Mouse (Mus musculus) E14TG2a.4 (cell line): ENCODE measurements around the gene Pycr2.

ENCODE experiments used
- H3K27me3 ChIP-seq: 2 replicates; pipeline ENCODE4 v1.6.1; 2014; ENCODE audit warnings: low read length, control low read depth; ENCODE audit not compliant: insufficient read depth
- H3K36me3 ChIP-seq: 2 replicates; pipeline ENCODE4 v1.6.1; 2014; ENCODE audit warnings: low read length, control low read depth; ENCODE audit not compliant: insufficient read depth
- H3K4me1 ChIP-seq: replicated peaks from 2 replicates; pipeline ENCODE4 v1.6.1; 2014; ENCODE audit warnings: low read depth, low read length, control low read depth
- H3K4me3 ChIP-seq: replicated peaks from 2 replicates; pipeline ENCODE4 v1.5.1; 2014; ENCODE audit warnings: mild to moderate bottlenecking, low read length
- H3K9me3 ChIP-seq: 2 replicates; pipeline ENCODE4 v1.6.1; 2014; ENCODE audit warnings: low read length, control low read depth
- CTCF ChIP-seq: conservative IDR thresholded peaks from 2 replicates; pipeline ENCODE4 v1.5.1; 2014; ENCODE audit warnings: low read length
- NANOG ChIP-seq: IDR thresholded peaks from 2 replicates; pipeline ENCODE4 v1.6.1; 2014; ENCODE audit warnings: borderline replicate concordance, low read length, mixed read lengths
- POU5F1 ChIP-seq: IDR thresholded peaks from 2 replicates; pipeline ENCODE4 v1.6.1; 2014; ENCODE audit warnings: low read length, borderline replicate concordance

Gene Pycr2

GRCm38 (mm10) chr1:180952085-180952746 is 48.1 kb downstream of the Pycr2 start:
- Histone ChIP-seq H3K4me1 (peaks cover 55% of the 10 kb centered on the region), H3K9me3 (no peaks in the 10 kb centered on the region), H3K27me3 (no peaks in the 10 kb centered on the region), H3K4me3 (no peak overlapping the region), H3K36me3 (peaks cover 79% of the 10 kb centered on the region)
- TF ChIP-seq POU5F1 (no peak), CTCF (no peak), NANOG (no peak)

GRCm38 (mm10) chr1:180952808-180953207 is 48.7 kb downstream of the Pycr2 start:
- H3K27me3 ChIP-seq = no peaks in the 10 kb centered on the region
- TF ChIP-seq NANOG (no peak), CTCF (no peak), POU5F1 (no peak)
- peaks cover 79% of the 10 kb centered on the region for H3K36me3 ChIP-seq
- no peaks in the 10 kb centered on the region for H3K9me3 ChIP-seq
- no peak overlapping the region for H3K4me3 ChIP-seq
- H3K4me1 ChIP-seq = peaks cover 55% of the 10 kb centered on the region

- Histone ChIP-seq H3K36me3 (peaks cover 79% of the 10 kb centered on the region), H3K9me3 (no peaks in the 10 kb centered on the region), H3K27me3 (no peaks in the 10 kb centered on the region), H3K4me1 (peaks cover 53% of the 10 kb centered on the region), H3K4me3 (no peak overlapping the region)
- TF ChIP-seq CTCF (no peak), POU5F1 (no peak), NANOG (no peak)
Measured at GRCm38 (mm10) chr1:180956401-180956800, 52.3 kb downstream of the Pycr2 start.

DNA sequence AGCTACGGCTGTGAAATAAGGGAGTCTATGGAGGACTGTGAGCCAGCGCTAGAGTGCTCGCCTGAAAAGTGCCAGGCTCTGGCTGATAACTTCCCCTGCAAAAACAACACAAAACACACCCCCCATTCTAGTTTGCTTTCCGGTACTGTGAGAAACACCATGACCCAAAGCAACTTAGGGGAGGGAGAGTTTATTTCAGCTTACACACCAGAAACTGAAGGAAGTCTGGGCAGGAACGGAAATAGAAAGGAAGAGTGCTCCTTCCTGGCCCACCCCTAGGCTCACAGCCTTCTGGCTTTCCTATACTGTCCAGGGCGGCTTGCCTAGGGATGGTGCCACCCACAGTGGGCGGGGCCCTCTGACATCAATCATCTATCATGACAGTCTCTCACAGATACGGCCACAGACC is 52.9 kb downstream of the Pycr2 start:
- Histone ChIP-seq H3K36me3 (peaks cover 84% of the 10 kb centered on the region), H3K4me1 (peaks cover 53% of the 10 kb centered on the region), H3K4me3 (no peak overlapping the region), H3K27me3 (no peaks in the 10 kb centered on the region), H3K9me3 (no peaks in the 10 kb centered on the region)
- TF ChIP-seq POU5F1 (no peak), CTCF (no peak), NANOG (no peak)
